Mouse (Mus musculus): ENCODE measurements around the gene Rps17.

- peak; percentile 43; the same call in 1 of the 2 replicates for TF ChIP-seq CTCF (IDR thresholded peaks at IDR 0.05; ENCODE audit: low read depth, low read length)
- TF ChIP-seq POLR2A (IDR thresholded peaks at IDR 0.05; ENCODE audit: borderline replicate concordance, low read depth, low read length): no peak
These were observed at the start of gene Rps17 for GRCm38 (mm10) chr7:81344544-81345446.
